Mouse (Mus musculus): ENCODE data around the gene Pck1. TPM values are rescaled to one million over a fixed set of nuclear protein-coding genes. Genes with fewer than 3 reads are reported as not detected.

Gene Pck1
- polyA plus RNA-seq, 1 experiment from 2014 or later: 0.08 TPM

DNA sequence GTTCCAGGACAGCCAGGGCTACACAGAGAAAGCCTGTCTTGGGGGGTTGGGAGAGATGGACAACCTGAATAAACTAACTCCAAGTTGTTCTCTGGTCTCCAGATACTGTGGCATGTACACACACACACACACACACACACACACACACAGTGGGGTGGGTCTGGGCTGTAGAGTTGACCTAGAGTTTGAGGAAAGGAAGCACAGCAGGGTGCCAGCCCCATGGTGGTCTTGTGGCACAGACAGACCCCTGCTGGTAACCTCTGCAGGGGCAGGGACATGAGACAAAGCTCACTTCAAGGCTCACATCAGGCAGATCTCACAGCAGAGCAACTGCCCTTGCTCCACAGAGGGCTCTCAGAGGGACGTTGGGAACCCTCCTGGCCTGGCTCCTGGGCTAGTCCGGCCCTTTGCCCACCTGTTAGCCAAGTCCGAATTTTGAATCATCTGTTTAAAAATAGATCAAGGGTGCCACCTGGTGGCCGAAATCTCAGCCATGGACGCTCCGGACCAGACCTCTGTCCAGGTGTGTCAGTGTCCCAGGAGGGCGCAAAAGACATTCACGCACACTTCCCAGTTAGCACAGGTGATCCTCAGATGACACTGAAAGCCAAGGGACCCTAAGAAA is 31.1 kb downstream of the Pck1 start:
- no peak overlapping the region for H3K4me2 ChIP-seq
- H3K9ac ChIP-seq (replicated peaks): no peak overlapping the region
- 5% methylated on average over 8 of the region's 8 CpGs for WGBS
- no peak overlapping the region for H3K4me3 ChIP-seq (replicated peaks)
- H3K9me3 ChIP-seq: no peaks in the 10 kb centered on the region
- H3K27ac ChIP-seq: no peak overlapping the region
- H3K4me1 ChIP-seq (replicated peaks): peaks cover 14% of the 10 kb centered on the region
- H3K36me3 ChIP-seq: no peaks in the 10 kb centered on the region
- ATAC-seq (ENCODE audit: insufficient number of reproducible peaks, insufficient read depth, low FRiP score, low TSS enrichment, low read depth): peak; percentile 29; the same call in 1 of the 2 replicates
- peaks cover 42% of the 10 kb centered on the region for H3K27me3 ChIP-seq

- H3K36me3 ChIP-seq: no peaks in the 10 kb centered on the region
- H3K27me3 ChIP-seq: peaks cover 38% of the 10 kb centered on the region
- WGBS: 60% methylated on average over 11 of the region's 11 CpGs
- peaks cover 14% of the 10 kb centered on the region for H3K4me1 ChIP-seq (replicated peaks)
- no peak overlapping the region for H3K9ac ChIP-seq (replicated peaks)
- ATAC-seq (ENCODE audit: insufficient number of reproducible peaks, insufficient read depth, low FRiP score, low TSS enrichment, low read depth): 0 out of 2 replicates have a peak, but pooled peaks have one; percentile 27
- H3K27ac ChIP-seq: no peak overlapping the region
- H3K4me2 ChIP-seq: no peak overlapping the region
- H3K4me3 ChIP-seq (replicated peaks): no peak overlapping the region
- H3K9me3 ChIP-seq: no peaks in the 10 kb centered on the region
These were observed 31.7 kb downstream of the Pck1 start for GRCm38 (mm10) chr2:173184475-173185080.

DNA sequence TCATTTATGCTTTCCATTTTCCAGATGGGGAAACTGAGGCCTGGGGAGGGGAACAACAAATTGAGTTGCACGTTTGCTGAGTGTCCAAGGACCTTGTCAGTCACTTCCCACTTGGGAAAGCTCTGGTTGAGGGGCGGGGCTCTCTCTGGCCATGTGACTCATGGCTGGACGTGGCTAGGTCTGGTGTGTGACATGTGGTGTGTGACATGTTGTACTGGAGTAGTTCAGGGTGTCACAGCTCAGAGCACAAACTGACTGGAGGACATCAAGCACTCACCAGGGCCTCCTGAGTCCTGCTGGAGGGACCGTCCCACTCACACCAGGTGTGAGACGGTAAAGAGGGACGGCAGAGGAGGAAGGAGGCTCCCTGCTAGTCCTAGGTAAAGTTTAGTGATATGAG is 32.4 kb downstream of the Pck1 start:
- H3K9ac ChIP-seq (replicated peaks): no peak overlapping the region
- H3K4me1 ChIP-seq (replicated peaks): peaks cover 14% of the 10 kb centered on the region
- H3K27ac ChIP-seq: no peak overlapping the region
- 68% methylated on average over 6 of the region's 6 CpGs for WGBS
- no peaks in the 10 kb centered on the region for H3K9me3 ChIP-seq
- H3K4me3 ChIP-seq (replicated peaks): no peak overlapping the region
- H3K36me3 ChIP-seq: no peaks in the 10 kb centered on the region
- no peak overlapping the region for H3K4me2 ChIP-seq
- ATAC-seq (ENCODE audit: insufficient number of reproducible peaks, insufficient read depth, low FRiP score, low TSS enrichment, low read depth): no peak
- peaks cover 34% of the 10 kb centered on the region for H3K27me3 ChIP-seq

GRCm38 (mm10) chr2:173186047-173186943 is 33.4 kb downstream of the Pck1 start:
- H3K27ac ChIP-seq: no peak overlapping the region
- no peaks in the 10 kb centered on the region for H3K9me3 ChIP-seq
- no peak overlapping the region for H3K4me2 ChIP-seq
- no peaks in the 10 kb centered on the region for H3K36me3 ChIP-seq
- H3K4me1 ChIP-seq (replicated peaks): peaks cover 7% of the 10 kb centered on the region
- H3K4me3 ChIP-seq (replicated peaks): no peak overlapping the region
- WGBS: 32% methylated on average over 26 of the region's 26 CpGs
- 0 out of 2 replicates have a peak, but pooled peaks have one; percentile 23 for ATAC-seq (ENCODE audit: insufficient number of reproducible peaks, insufficient read depth, low FRiP score, low TSS enrichment, low read depth)
- H3K9ac ChIP-seq (replicated peaks): no peak overlapping the region
- peaks cover 25% of the 10 kb centered on the region for H3K27me3 ChIP-seq

GRCm38 (mm10) chr2:173187182-173187855 is 34.5 kb downstream of the Pck1 start:
- ATAC-seq (ENCODE audit: insufficient number of reproducible peaks, insufficient read depth, low FRiP score, low TSS enrichment, low read depth): no peak
- no peak overlapping the region for H3K9ac ChIP-seq (replicated peaks)
- WGBS: 32% methylated on average over 8 of the region's 8 CpGs
- no peak overlapping the region for H3K4me3 ChIP-seq (replicated peaks)
- H3K4me2 ChIP-seq: no peak overlapping the region
- H3K27me3 ChIP-seq: peaks cover 25% of the 10 kb centered on the region
- no peaks in the 10 kb centered on the region for H3K36me3 ChIP-seq
- peaks cover 2% of the 10 kb centered on the region; the same call in 1 of the 2 replicates for H3K4me1 ChIP-seq (replicated peaks)
- no peak overlapping the region for H3K27ac ChIP-seq
- no peaks in the 10 kb centered on the region for H3K9me3 ChIP-seq

GRCm38 (mm10) chr2:173194796-173195195 is 41.9 kb downstream of the Pck1 start:
- 87% methylated on average over 4 of the region's 4 CpGs for WGBS
- no peak overlapping the region for H3K4me2 ChIP-seq
- H3K27me3 ChIP-seq: no peaks in the 10 kb centered on the region; the same call in 1 of the 2 replicates
- no peaks in the 10 kb centered on the region for H3K36me3 ChIP-seq
- H3K4me3 ChIP-seq (replicated peaks): no peak overlapping the region
- ATAC-seq (ENCODE audit: insufficient number of reproducible peaks, insufficient read depth, low FRiP score, low TSS enrichment, low read depth): no peak
- H3K27ac ChIP-seq: no peak overlapping the region
- H3K9ac ChIP-seq (replicated peaks): no peak overlapping the region
- peaks cover 3% of the 10 kb centered on the region; the same call in 1 of the 2 replicates for H3K9me3 ChIP-seq
- no peaks in the 10 kb centered on the region for H3K4me1 ChIP-seq (replicated peaks)

GRCm38 (mm10) chr2:173202924-173203689 is 50.3 kb downstream of the Pck1 start:
- Histone ChIP-seq H3K27me3 (no peaks in the 10 kb centered on the region), H3K4me2 (no peak overlapping the region), H3K4me3 (replicated peaks) (no peak overlapping the region), H3K9ac (replicated peaks) (no peak overlapping the region), H3K4me1 (replicated peaks) (0 out of 2 replicates have a peak, but pooled peaks cover 10% of the 10 kb centered on the region), H3K9me3 (peaks cover 4% of the 10 kb centered on the region; the same call in 1 of the 2 replicates), H3K36me3 (no peaks in the 10 kb centered on the region), H3K27ac (no peak overlapping the region)
- WGBS: 82% methylated on average over 19 of the region's 19 CpGs
- ATAC-seq (ENCODE audit: insufficient number of reproducible peaks, insufficient read depth, low FRiP score, low TSS enrichment, low read depth): no peak

DNA sequence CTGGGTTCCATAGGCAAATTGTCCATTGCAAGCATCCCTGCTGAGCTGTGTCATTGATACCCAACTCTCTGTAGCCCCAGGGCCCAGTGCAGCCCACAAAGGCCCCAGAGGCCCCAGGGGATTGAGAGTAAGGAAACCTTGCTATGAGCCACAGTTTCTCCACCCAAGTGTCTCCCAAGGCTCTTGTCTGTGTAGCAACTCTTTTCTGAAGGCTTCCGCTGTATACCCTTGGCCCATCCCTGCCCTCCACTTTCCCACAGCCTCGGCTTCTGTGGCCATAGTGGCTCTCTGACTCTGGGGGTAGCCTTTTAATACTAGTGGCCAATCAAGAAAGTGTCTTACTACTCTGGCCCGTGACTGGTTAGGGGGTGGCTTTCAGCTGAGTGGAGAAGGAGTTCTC is 50.9 kb downstream of the Pck1 start:
- Histone ChIP-seq H3K9me3 (peaks cover 4% of the 10 kb centered on the region; the same call in 1 of the 2 replicates), H3K4me3 (replicated peaks) (no peak overlapping the region), H3K4me2 (no peak overlapping the region), H3K4me1 (replicated peaks) (0 out of 2 replicates have a peak, but pooled peaks cover 10% of the 10 kb centered on the region), H3K36me3 (no peaks in the 10 kb centered on the region), H3K27me3 (no peaks in the 10 kb centered on the region), H3K9ac (replicated peaks) (no peak overlapping the region), H3K27ac (no peak overlapping the region)
- 82% methylated on average over 3 of the region's 3 CpGs for WGBS
- no peak for ATAC-seq (ENCODE audit: insufficient number of reproducible peaks, insufficient read depth, low FRiP score, low TSS enrichment, low read depth)

DNA sequence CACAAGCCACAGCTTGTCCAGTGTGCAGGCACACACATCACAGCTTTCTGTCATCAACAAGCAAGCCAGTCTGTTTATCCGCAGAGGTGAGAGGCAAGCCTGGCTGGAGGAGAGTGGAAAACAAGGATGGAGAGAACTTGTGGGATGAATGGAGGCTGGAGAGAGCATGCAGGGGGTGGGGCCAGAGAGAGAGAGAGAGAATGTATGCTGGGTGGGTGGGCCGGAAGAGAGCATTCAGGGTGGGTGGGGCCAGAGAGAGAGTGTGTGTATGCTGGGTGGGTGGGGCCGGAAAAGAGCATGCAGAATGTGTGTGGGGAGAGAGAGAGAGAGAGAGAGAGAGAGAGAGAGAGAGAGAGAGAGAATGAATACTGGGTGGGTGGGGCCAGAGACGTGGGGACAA is 51.8 kb downstream of the Pck1 start:
- no peak overlapping the region for H3K4me3 ChIP-seq (replicated peaks)
- H3K36me3 ChIP-seq: no peaks in the 10 kb centered on the region
- H3K9ac ChIP-seq (replicated peaks): 0 out of 2 replicates have a peak overlapping the region, but pooled peaks have one; percentile 31
- 55% methylated on average over 4 of the region's 4 CpGs for WGBS
- peaks cover 4% of the 10 kb centered on the region; the same call in 1 of the 2 replicates for H3K9me3 ChIP-seq
- ATAC-seq (ENCODE audit: insufficient number of reproducible peaks, insufficient read depth, low FRiP score, low TSS enrichment, low read depth): no peak
- 0 out of 2 replicates have a peak, but pooled peaks cover 10% of the 10 kb centered on the region for H3K4me1 ChIP-seq (replicated peaks)
- H3K27me3 ChIP-seq: no peaks in the 10 kb centered on the region
- no peak overlapping the region for H3K4me2 ChIP-seq
- no peak overlapping the region for H3K27ac ChIP-seq

DNA sequence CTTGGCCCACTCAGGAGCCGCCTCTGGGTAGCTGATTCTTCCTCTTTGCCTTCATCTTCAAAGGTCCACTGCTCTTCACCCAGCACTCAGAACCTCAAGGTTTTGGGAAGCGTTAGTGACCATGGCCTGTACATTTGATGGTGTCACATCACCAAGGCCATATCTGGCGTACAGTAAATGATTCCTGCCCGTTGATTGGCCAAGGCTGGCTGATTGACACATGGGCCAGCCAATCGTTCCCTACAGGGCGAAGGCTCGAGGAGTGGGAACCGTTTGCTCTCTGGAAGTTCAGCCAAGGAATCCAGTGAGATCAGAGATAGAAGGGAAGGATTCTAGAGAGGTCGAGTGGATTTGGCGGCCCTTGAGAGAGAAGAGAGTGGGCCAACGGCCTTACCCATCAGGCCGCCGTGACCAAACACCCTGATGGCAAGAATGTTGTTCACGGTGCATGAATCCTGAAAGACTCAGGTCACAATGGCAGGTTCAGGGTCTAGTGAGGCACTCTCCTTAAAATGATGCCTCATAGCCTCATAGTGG is 52.8 kb downstream of the Pck1 start:
- H3K27ac ChIP-seq: no peak overlapping the region
- 92% methylated on average over 14 of the region's 14 CpGs for WGBS
- H3K9ac ChIP-seq (replicated peaks): no peak overlapping the region
- 0 out of 2 replicates have a peak, but pooled peaks cover 4% of the 10 kb centered on the region for H3K9me3 ChIP-seq
- no peak for ATAC-seq (ENCODE audit: insufficient number of reproducible peaks, insufficient read depth, low FRiP score, low TSS enrichment, low read depth)
- H3K27me3 ChIP-seq: no peaks in the 10 kb centered on the region
- no peak overlapping the region for H3K4me3 ChIP-seq (replicated peaks)
- H3K4me1 ChIP-seq (replicated peaks): 0 out of 2 replicates have a peak, but pooled peaks cover 10% of the 10 kb centered on the region
- no peak overlapping the region for H3K4me2 ChIP-seq
- H3K36me3 ChIP-seq: no peaks in the 10 kb centered on the region
